Mouse (Mus musculus) B cell, adult 2 months (primary cell): ENCODE measurements around the gene Zfp36l1.
A peak's percentile ranks its signal among the peaks of the same experiment; 100 is the strongest.

Experiments
- DNase-seq, 2 experiments: peaks; one replicate each; pipeline ENCODE4 v3.0.0; 2022

Zfp36l1 gene

DNA sequence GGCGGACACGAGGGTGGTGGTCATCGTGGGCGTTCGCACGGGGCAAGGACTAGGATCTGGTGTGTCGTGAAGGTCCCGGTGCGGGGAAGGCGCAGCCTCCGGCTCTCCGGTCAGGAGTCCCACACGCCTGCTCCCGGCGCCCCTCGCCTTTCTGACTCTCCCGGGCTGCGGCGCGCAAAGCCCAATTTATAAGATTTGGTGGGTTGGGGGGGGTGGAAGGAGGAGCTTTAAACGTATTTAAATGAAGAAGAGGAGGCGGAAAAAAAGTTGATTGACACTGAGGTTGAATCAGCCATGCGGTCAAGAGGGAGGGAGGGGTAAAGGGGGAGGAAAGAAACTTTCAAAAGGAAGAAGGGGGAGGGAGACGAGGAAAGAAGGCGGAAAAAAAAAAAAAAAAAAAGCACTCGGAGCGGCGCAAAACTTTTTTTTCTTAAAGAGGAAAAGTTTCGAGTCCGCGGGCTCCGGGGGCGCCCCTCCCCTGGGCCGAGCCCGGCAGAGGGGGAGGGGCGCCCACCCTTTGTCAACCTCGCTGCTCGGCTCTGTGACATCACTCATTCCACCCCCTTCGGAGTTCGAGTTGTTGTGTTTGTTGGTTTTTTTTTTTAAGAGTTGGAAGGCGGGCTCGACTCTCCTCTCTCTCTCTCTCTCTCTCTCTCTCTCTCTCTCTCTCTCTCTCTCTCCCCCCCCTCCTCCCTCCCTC is at the start of gene Zfp36l1:
Gene Zfp36l1 (minus strand): TSS at position 162 of the 700 bp plus-strand sequence.
- peak; percentile 94 to 95 for DNase-seq

DNA sequence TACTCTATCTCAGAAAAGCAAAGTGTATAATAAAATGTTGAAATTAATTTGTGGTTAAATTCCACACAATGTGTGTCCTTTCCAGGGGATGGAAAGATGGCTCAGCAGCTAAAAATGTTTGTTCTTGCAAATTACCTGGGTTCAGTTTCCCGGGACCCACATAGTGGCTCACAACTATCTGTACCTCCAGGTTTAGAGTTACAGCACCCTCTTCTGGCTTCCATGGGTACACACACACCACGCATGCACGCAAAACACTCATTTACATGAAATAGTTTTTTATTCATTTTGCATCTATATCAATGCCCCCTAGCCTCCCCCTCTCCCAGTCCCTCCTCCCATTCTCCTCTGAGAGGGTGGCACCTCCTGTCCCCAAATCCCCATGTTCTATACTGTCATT is 49.6 kb upstream of the Zfp36l1 start:
- DNase-seq, result no peak

DNA sequence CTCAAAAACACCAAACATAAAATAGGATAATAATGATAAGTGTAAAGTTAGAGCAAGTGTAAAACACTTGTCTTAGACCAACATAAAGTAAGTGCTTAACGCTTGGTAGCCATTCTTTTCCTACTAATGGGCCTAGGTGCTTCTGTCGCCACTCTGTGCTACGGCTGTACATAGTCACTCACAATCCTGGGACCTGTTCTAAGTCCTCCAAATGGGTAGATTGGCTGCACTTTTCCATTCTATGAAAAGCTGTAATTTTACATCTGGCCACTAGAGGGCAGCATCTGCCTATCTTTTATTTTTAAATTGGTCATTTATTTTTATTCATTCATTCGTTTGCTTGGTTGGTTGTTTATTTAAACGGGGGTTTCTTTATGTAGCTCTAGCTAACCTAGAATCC is 44.9 kb upstream of the Zfp36l1 start:
- peak; percentile 48 for DNase-seq

DNA sequence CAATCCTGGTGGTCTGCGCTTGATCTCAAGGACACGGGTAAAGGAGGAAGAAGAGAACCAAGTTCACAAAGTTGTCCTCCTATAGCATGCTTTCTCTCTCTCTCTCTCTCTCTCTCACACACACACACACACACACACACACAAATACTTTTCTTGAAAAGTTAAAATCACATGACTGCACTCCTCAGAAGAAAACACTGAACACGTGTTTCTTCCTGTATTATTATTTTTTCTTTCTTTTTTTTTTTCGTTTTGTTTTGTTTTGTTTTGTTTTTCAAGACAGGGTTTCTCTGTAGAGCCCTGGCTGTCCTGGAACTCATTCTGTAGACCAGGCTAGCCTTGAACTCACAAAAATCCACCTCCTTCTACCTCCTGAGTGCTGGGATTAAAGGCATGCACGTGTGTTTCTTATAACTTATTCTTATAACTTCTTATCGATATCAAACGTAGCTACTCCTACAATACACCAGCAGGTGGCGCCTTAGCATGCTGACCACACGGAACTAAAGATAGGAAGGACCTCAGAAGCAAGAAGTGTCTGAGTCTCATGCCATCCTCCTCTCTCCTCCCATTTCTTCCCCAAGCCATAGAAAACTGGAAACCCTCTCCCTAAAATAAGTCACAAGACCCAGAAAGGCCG is 41.0 kb upstream of the Zfp36l1 start:
- DNase-seq, result peak; percentile 67 to 68

DNA sequence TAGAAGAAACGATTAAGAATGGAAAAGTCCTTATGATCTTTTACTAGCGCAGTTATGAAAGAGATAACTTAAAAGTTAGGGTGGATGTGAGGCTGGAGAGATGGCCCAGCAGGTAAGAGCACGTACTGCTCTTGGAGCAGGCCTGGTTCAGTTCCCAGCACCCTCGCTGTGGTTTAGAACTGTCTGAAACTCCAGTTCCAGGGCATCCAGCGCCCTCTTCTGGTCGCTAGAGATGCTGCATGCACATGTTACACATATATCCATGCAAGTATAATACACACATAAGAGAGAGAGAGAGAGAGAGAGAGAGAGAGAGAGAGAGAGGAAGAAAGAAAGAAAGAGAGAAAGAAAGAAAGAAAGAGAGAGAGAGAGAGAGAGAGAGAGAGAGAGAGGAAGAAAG is 40.3 kb upstream of the Zfp36l1 start:
- peak in 1 of 2 experiments; percentile 15 for DNase-seq

DNA sequence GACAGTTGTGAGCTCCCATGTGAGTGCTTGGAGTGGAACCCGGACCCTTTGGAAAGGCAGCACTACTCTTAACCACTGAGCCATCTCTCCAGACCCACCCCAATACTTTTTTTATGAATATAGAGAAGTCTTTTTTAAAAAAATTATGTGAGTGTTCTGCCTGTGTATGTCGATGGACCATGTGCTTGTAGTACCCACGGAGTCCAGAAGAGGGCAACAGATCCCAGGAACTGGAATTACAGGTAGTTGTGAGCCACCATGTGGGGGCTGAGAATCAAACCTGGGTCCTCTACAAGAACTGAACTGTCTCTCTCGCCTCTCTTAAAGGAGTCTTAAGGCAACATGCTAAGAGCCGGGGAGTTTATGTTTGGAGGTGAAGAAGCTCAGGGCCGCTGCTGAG is 39.0 kb upstream of the Zfp36l1 start:
- DNase-seq, result peak; percentile 43 to 49

DNA sequence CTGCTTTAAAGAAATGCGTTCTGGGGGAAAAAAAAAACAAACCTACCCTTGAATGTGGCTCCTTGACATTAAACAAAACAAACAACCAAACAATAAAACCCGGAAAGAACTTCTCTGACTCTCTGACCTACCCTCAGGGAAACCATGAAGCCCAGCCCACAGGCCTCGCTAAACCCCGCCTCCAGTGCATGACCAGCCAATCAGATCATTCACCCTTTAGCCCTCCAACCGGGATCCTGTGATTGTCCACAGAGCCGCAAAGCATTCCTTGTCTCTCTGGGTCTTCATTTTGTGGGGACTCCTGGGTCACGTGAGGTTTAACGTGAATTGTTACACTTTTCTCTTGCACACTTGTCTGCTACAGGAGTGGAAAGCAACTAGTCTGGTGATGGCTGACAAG is 37.8 kb upstream of the Zfp36l1 start:
- DNase-seq, result no peak

DNA sequence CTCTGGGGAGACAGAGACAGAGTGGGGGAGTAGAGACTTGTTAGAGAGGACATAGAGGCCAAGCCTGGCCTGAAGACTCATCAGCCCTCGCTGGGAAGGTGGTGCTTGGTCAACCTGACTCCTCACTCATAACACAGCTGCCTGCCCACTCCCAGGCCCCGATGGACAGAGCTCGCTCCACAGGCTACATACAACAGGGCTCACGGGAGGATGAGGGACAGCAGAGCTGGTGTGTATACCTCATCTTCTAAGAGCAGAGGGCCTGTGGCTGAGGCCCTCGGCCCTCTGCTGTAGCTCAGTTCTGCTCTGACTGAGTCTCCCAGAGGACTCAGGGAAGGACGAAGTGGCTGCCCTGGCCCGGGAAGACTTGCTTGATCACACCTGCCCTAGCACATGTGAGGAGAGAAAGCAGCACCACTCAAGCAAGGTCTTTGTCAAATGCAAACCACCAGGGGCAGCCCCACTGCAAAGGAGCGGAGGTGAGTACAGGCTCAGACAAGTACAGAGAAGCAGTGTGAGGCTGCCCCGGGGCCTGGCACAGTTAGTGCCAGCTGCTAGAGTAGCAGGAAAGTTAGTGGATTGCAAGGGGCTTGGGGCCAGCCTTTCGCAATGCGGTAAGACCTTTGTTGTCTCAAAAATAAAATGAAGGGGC is 34.9 kb upstream of the Zfp36l1 start:
- DNase-seq, result no peak

DNA sequence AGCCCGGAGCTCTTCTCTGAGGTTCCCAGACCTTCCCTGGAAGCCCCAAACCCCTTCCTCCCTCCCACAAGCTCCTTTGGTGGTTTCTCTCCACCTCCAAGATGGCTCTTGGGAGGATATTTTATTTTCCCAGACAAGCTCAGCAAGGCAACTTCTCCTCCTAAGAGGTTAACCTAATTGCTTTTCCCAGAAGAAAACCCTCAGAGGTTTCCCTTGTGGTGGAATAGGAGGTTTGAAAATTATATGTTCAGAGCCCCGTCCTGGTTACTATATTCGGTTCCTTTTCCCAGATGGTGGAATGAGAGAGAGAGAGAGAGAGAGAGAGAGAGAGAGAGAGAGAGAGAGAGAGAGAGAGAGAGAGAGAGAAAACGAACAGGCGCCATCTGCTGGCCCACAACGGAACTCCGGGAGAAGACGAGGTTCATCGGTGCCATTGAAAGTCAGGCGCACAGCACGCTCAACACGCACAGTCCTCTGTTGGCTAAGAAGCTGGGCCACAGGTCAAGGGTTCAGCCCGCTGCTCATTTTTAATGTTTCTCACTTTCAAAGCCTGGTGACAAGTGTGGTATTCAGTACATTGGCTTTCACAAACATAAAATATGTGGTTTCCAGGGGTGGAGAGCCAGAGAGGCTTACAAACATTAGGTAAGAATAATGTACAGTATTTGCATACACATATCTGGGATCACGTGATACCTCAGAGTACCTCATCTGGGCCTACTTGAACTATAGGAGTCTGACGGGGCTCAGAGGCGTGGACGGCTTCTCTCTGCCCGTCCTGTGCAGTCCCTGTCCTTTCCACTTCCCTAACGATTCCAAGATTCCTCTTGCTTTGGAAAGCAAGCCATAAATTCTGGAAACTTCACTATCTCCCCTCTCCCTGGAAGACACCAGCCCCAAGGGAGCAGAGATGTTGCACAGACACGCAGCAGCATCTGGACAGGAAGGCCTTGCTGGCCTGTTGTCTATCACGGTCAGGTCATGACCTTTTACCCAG is 33.7 kb upstream of the Zfp36l1 start:
- DNase-seq, result peak; percentile 71

DNA sequence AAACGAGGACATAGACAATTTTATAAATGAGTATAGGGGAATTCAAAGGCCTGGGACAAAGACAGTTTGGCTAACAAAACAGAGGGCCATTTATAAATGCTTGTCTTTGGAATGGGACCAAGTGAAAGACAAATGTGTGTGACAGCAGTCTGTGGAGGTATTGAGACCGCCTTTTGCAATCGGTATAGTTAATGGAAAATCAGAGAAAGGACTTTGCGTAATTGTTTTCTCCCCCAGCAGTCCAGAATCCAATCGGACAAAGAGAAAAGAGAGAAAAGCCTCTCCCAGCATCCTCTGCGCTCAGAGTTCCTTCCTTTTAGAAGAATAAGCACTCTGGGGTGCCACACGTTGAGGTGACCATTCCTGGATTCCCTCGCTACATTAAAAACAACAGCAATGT is 32.6 kb upstream of the Zfp36l1 start:
- DNase-seq, result no peak

DNA sequence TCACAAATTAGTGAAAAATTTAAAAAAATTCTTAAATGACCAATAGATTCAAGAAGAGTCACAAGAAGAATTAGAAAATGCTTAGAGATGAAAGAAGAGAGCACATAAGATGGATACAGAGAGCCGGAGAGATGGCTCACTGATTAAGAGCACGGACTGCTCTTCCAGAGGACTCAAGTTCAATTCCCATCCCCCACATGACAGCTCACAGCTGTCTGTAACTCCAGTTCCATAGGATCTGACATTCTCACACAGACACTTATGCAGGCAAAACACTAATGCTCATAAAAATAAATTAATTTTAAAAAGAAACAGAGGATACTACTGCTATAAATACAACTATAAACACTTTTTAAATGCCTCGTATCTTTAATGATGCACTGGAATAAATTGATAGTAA is 32.0 kb upstream of the Zfp36l1 start:
- no peak for DNase-seq

DNA sequence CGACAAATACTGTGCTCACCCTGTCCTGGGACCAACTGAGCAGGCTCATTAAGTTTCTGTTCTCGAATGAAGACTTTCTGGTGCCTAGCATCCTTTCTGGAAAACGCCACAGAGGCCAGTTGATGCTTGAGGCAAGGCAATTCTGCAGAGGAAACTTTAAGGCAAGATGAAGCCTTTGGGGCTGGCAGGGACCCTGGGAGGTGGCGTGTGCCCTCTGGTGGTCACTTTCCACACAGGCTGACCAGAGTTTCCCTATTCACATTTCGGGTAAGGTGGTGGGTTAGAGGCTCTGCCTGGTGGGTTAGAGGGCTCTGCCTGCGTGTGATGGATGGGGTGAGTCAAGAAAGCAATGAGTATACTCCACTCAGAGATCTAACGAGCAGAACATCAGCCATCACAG is 28.7 kb upstream of the Zfp36l1 start:
- DNase-seq, result peak; percentile 74 to 75

DNA sequence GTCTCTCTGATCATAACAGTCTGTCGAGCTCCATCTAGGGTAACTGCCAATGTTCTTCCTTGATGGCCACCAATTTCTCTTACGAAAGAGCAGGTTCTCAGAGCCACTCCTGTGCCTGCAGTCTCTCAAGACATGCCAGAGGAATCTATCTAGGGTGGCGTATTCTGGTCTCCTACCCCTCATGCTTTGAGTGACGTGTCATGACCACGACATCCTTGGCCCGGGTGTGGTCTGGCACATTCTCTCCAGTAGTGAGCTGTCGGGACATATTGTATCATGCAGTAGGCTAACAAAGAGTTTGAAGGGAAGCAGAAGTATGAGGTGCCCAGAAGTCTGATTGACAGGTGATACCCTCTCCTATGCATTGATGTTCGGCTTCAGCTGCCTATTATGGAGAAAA is 28.2 kb upstream of the Zfp36l1 start:
- no peak for DNase-seq

DNA sequence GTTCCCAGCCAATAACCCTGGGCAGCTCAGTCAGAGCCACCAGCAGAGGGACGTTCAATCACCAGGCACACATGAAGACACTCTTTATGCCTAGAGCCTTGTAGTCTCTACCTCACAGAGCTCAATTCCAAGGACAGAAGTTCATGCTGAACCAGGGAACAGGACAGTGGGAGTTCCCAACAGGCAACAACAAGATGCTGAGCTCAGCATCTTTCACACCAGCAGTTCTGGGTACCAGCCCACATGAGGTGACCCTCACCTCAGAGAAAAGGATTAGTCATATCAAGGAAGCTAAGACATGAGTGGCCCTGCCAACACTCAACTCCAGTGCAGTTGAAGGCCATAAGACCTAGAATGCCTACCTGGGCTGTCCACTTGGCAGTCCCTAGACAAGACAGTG is 24.9 kb upstream of the Zfp36l1 start:
- DNase-seq, result no peak

DNA sequence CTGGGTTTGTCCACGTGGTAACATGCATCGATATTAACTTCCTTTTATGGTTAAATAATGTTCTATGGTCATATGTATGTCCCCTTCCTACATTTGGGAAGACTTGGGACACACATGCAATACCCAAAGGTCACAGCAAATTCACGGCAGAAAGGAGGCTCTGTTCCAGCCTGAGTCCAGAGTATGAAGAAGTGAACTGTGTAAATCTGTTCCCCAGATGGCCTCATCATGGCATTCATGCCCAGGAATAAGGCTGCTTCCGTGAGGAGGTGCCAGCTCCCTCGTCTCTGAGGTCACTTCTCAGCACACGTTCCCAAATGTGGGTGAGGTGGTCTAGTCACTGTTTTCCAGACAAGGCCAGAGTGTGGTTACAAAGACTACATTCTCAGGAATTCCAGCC is 24.4 kb upstream of the Zfp36l1 start:
- no peak for DNase-seq

DNA sequence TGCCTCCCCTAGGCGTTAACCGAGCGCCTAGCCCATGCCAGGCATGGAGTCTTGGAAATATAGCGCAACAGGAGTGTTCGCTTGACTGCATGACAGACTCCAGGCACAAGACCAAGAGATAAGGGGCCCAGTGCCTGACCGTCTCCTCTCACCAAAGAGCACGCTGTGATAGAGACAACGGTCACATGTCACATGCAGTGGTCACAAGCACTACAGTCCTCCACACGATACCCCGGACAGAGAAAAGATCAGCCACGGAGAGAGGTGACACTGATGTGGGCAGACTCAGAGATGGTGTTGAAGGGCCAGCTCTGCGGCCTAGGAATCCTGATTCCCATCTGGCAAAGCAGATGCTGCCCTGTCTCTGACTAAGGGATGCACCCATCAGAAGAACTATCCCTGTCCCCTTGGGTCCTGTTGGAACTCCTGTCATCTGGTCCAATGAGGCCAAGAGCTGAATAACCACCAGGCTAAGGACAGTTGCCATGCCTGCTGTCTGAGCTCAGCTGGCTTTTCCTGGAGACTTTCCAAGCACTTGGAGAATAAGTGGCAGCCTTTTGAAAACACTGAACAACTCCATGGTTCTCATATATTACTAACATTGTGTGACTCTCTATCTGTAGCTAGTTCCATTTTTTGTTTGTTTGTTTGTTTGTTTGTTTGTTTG is 23.6 kb upstream of the Zfp36l1 start:
- DNase-seq, result no peak

DNA sequence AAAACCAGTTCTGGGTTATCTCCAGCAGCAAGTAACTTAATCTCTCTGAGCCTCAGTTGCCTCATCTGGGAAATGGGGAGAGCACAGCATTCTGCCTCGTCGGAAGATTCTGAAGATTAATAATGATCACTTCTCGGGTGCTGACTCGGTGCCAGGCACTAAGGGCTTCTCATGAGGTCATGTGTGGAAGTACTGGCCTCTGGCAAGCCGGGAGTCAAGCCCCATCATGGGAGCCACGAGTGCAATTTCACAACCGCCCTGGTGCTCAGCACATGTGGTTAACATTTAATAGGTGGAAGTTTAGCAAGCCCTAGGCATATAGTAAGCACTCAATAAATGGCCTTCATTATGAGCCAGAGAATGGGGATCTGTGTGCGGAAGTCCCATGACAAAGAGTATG is 22.4 kb upstream of the Zfp36l1 start:
- DNase-seq, result no peak

DNA sequence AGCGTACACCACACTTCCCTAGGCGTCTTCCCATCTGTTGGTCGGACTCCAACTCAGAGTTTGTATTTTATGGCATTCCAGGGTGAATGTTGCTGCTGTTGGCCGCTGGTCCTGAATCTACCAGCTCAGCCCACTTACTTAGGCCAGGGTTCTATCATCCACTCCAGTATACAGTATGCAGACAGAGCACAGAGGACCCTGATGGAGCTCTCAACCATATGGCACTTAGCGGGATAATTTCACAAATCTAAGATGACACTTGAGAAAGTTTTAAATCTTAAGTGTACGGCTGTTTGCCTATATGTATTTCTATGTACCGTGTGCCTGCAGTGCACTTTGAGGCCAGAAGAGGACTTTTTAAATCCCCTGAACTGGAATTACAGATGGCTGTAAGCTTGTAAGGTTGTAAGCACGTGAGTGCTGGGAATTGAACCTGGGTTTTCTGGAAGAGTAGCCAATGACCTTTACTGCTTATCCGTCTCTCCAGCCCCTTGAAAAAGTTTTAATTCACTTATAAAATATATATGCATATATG is 20.3 kb upstream of the Zfp36l1 start:
- DNase-seq, result no peak

DNA sequence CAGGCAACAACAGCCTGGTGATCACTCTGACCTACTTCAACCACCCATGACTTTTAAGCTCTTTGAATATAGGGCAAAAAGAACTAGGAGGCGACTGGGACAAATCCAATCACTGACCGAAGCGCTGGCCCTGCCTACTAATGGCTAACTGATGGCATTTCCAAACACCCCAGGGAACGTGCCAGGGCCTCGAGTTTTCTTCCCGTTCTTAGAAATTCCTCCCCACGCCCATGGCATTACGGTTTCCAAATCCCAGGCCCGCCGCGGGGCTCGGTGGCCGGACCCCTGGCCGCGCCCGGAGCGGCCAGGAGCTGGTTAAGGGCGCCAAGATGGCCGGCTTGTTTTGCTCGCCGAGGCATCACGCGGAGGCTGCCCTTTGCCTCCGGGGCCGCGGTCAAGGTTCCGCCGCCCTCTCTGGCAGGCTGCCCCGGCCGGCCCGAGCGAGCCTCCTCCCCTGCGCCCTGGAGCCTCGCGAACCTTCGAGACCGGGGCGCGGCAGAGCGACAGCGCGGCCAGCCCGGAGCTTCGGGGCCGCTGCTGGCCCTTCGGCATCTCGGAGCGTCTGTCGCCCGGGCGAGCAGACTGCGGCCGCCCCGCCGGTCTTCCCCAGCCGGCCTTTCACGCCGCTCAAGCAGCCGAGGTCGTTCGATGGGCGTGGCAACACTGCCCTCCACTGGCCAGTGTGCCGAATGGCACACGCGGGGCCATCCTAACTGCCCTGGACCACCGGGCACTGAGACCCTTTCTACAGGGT is 19.6 kb upstream of the Zfp36l1 start:
- DNase-seq, result peak; percentile 86 to 87

DNA sequence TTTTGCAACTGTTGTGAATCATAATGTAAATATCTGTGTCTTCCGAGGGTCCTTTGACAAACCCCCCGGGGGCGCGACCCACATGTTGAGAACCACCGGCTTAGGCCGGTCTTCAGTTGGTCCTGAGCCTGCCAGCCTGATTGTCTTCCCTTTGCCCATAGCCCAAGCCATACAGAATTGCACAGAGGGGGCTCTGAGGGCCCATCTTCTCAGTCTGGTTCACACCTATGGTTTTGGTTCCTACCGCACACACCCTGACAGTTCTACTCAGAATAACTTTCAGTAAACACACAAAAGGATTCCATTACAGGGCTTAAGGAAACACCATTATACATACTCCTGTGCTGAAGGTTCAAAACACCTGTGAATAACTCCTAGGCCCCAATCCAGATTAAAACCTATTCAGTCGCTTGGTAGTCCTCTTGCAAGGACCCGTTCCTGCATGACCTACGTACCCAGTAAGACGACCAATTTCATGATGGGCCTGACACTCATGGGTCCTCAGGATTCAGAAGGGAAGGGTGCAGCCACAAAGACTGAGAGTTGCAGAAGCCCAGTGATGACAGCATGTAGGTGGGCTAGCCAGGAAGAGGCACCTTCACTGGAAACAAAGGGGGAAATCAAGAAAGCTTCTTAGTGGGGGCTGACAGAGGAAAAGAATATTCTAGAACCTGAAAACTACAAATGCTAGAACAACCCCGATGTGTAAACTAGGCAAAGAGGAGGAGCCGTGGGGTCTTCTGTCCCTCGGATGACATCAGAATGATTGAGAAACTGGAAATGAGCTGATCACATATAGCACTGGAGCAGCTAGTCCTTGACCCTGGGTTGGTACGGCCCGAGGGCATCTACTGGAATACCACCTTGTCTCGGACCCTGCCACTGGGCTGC is 18.8 kb upstream of the Zfp36l1 start:
- DNase-seq, result peak; percentile 38 to 43
